Mouse (Mus musculus) heart, embryonic 10.5 days (tissue): Measurements from ENCODE around the gene H2-T24. TPM values are rescaled to one million over a fixed set of nuclear protein-coding genes. Genes with fewer than 3 reads are reported as not detected.
"Not testable (repeated sequence)": the region's sequence is repeated elsewhere in the genome, so short reads cannot be mapped to it uniquely, and the experiment has no call there.

Experiments used
- DNase-seq: peaks from one replicate; pipeline ENCODE4 v3.0.0-alpha.2; 2017; ENCODE audit warnings: low spot score
- H3K27ac ChIP-seq: fragments of 300-500 bp; sonication (generic); 2 replicates; pipeline ENCODE4 v1.5.1; 2016; ENCODE audit warnings: mild to moderate bottlenecking
- H3K27me3 ChIP-seq: fragments of 300-500 bp; sonication (generic); 2 replicates; pipeline ENCODE4 v1.6.1; 2016; ENCODE audit warnings: mild to moderate bottlenecking; ENCODE audit not compliant: poor library complexity, insufficient read depth, severe bottlenecking
- H3K36me3 ChIP-seq: fragments of 300-500 bp; sonication (generic); 2 replicates; pipeline ENCODE4 v1.6.1; 2016; ENCODE audit warnings: mild to moderate bottlenecking, moderate library complexity
- H3K4me1 ChIP-seq: fragments of 300-500 bp; sonication (generic); 2 replicates; pipeline ENCODE4 v1.6.1; 2016; ENCODE audit warnings: mild to moderate bottlenecking
- H3K4me3 ChIP-seq: fragments of 300-500 bp; sonication (generic); 2 replicates; pipeline ENCODE4 v1.5.1; 2016; ENCODE audit warnings: mild to moderate bottlenecking, moderate library complexity
- H3K9me3 ChIP-seq: fragments of 300-500 bp; sonication (generic); 2 replicates; pipeline ENCODE4 v1.6.1; 2016; ENCODE audit warnings: mild to moderate bottlenecking, moderate library complexity
- WGBS: fragments of 180-500 bp; shearing (Covaris S2); methylation state at CpG from one replicate; pipeline ENCODE4 v1.1.7; 2016; 5-methylcytosine and 5-hydroxymethylcytosine counted together
- polyA plus RNA-seq: library from polyadenylated mRNA; unstranded; fragments of >200 nt; fragmentation: Nextera tagmentation; extraction: Ambion mirVana; gene quantifications from 2 replicates; pipeline ENCODE4 v1.2.1, GENCODE M21; 2016

H2-T24 gene
- 2.5 and 2.6 TPM in 2 replicates for polyA plus RNA-seq

- peak within 1 kb of the TSS; percentile 42; the same call in 1 of the 2 replicates for H3K4me3 ChIP-seq
- H3K4me1 ChIP-seq: peaks cover 25% of the 10 kb centered on the region
- H3K36me3 ChIP-seq: peaks cover 5% of the 10 kb centered on the region; the same call in 1 of the 2 replicates
- 25% methylated on average over 15 of the region's 15 CpGs for WGBS
- H3K27ac ChIP-seq: peak within 1 kb of the TSS; percentile 64; the same call in 1 of the 2 replicates
- DNase-seq: peak; percentile 86
- H3K9me3 ChIP-seq: no peaks in the 10 kb centered on the region
- H3K27me3 ChIP-seq: no peaks in the 10 kb centered on the region
Observed at GRCm38 (mm10) chr17:36020191-36021073, at the start of gene H2-T24. Gene H2-T24, minus strand, starts transcription at chr17:36020560.

GRCm38 (mm10) chr17:36060829-36061228, 40.5 kb upstream of the H2-T24 start:
- peak; percentile 83 for DNase-seq
- Histone ChIP-seq H3K4me1 (no peaks in the 10 kb centered on the region), H3K9me3 (no peaks in the 10 kb centered on the region), H3K36me3 (no peaks in the 10 kb centered on the region), H3K27me3 (0 out of 2 replicates have a peak, but pooled peaks cover 4% of the 10 kb centered on the region), H3K27ac (no peak overlapping the region), H3K4me3 (no peak overlapping the region)
- WGBS: 25% methylated on average over 2 of the region's 2 CpGs

GRCm38 (mm10) chr17:36058362-36058761, 38.0 kb upstream of the H2-T24 start, which contains the start of gene Gm11127:
Gene Gm11127, minus strand, starts transcription at chr17:36058371.
- DNase-seq, H3K27me3 ChIP-seq, H3K4me3 ChIP-seq, H3K4me1 ChIP-seq, H3K9me3 ChIP-seq, H3K36me3 ChIP-seq, H3K27ac ChIP-seq: not testable (repeated sequence)
- 40% methylated on average over 1 of the region's 1 CpGs for WGBS

DNA sequence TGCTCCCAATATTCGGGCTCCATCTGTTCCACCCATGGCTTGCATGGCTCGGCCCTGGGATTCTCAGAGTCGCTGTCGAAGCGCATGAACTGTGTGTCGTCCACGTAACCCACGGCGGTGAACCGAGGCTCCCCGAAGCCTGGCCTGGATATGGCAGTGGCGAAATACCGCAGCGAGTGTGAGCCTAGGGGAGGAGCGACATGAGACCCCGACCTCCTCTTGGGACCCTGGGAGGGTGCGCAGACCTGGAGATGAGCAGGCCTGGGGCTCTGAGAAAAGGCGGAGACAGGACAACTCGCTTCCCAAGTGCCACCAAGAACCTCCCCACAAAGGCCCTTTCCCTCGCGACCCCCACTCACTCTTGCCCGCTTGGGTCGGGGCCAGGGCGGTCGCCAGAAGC, 37.6 kb upstream of the H2-T24 start:
- H3K27me3 ChIP-seq, H3K9me3 ChIP-seq, H3K27ac ChIP-seq, H3K36me3 ChIP-seq, DNase-seq, H3K4me3 ChIP-seq, H3K4me1 ChIP-seq: not testable (repeated sequence)
- WGBS: 85% methylated on average over 25 of the region's 25 CpGs

- Histone ChIP-seq H3K27me3 (peaks cover 22% of the 10 kb centered on the region; the same call in 1 of the 2 replicates), H3K9me3 (no peaks in the 10 kb centered on the region), H3K4me1 (peaks cover 5% of the 10 kb centered on the region; the same call in 1 of the 2 replicates), H3K4me3 (peak overlapping the region; percentile 58), H3K36me3 (no peaks in the 10 kb centered on the region), H3K27ac (no peak overlapping the region)
- WGBS: 76% methylated on average over 3 of the region's 3 CpGs
- no peak for DNase-seq
Observed at GRCm38 (mm10) chr17:36043286-36043685, 22.9 kb upstream of the H2-T24 start.

DNA sequence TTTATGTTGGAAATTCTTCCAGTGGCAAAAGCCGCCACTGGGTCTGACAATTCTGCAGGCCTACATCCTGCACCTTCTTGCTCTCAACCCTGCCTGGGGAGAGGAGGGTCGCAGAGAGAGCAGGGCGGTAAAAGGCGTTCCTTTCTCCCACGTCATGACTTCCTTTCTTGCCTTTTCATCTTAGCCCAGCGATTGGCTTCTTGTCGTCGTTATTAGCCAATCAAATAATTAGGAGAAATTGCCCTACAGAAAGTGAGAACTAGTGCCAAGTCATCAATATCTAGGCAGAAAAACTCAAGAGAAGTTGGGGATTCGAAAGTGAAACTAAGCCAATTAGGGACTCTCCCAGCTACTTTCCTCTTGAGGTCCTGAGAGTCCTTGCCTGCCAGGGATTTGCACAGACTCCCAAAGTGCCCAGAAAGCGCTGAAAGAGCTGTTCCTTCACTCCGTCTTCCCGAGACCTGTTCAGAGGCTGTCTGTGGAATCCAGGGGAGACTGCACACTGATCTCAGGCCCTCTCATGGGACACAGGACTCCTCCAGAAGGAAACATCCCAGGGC, 22.3 kb upstream of the H2-T24 start, which contains the start of the genes H2-T22 and Gm6034:
TSS of gene H2-T22 (minus strand) at position 138 of the 560 bp plus-strand sequence.
TSS of gene Gm6034 (plus strand) at position 352 of the 560 bp plus-strand sequence.
- H3K36me3 ChIP-seq, H3K9me3 ChIP-seq, H3K4me1 ChIP-seq: not testable (repeated sequence)
- 2% methylated on average over 12 of the region's 12 CpGs for WGBS
- DNase-seq: peak; percentile 82
- H3K27me3 ChIP-seq: peaks cover 22% of the 10 kb centered on the region; the same call in 1 of the 2 replicates
- peak within 1 kb of the TSS; percentile 11; the same call in 1 of the 2 replicates for H3K27ac ChIP-seq
- peak within 1 kb of the TSS; percentile 58 for H3K4me3 ChIP-seq

GRCm38 (mm10) chr17:36042055-36042454, 21.7 kb upstream of the H2-T24 start:
- H3K27me3 ChIP-seq: peaks cover 22% of the 10 kb centered on the region; the same call in 1 of the 2 replicates
- not testable (repeated sequence) for H3K9me3 ChIP-seq, H3K27ac ChIP-seq, DNase-seq, H3K4me1 ChIP-seq, H3K36me3 ChIP-seq
- 1% methylated on average over 19 of the region's 19 CpGs for WGBS
- H3K4me3 ChIP-seq: peak overlapping the region; percentile 58

GRCm38 (mm10) chr17:36040604-36041003, 20.2 kb upstream of the H2-T24 start:
- DNase-seq, H3K27ac ChIP-seq, H3K9me3 ChIP-seq, H3K4me1 ChIP-seq, H3K4me3 ChIP-seq, H3K36me3 ChIP-seq: not testable (repeated sequence)
- WGBS: 70% methylated on average over 2 of the region's 2 CpGs
- H3K27me3 ChIP-seq: peaks cover 22% of the 10 kb centered on the region; the same call in 1 of the 2 replicates

- DNase-seq, H3K9me3 ChIP-seq, H3K36me3 ChIP-seq, H3K27ac ChIP-seq, H3K4me3 ChIP-seq: not testable (repeated sequence)
- WGBS: 84% methylated on average over 13 of the region's 13 CpGs
- H3K27me3 ChIP-seq: peaks cover 20% of the 10 kb centered on the region
- peaks cover 11% of the 10 kb centered on the region; the same call in 1 of the 2 replicates for H3K4me1 ChIP-seq
Observed at GRCm38 (mm10) chr17:36036126-36036525, 15.8 kb upstream of the H2-T24 start.

DNA sequence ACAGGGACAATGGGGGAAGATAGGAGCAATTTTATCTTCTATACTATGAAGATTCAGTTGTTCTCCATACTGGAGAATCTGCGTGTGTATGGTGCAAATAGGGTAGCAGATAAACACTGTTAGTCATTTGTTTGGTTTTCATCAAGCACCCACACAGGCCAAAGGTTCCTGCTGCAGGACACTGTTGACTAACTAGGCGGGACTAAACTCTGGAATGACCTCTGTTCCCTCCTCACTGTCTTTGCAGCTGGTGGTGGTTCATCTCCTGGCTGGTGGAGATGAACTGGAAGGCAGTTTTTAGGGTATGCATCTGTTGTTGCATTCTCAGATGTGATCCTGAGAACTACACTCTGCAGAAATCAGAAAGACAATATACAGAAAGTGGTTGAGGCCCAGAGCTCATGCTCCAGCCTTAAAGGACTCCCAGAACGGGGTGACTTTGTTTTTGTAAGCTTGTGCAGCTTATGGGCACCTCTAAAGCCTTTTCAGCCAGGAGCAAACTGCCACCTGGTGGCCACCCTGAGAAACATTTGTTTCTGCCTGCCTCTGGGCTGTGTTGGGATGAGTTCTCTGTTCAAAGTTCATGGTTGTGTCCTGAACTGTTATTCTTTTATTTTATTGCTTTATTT, 14.8 kb upstream of the H2-T24 start:
- not testable (repeated sequence) for H3K27ac ChIP-seq, H3K4me3 ChIP-seq, H3K36me3 ChIP-seq, DNase-seq, H3K9me3 ChIP-seq
- Histone ChIP-seq H3K27me3 (peaks cover 16% of the 10 kb centered on the region), H3K4me1 (peaks cover 11% of the 10 kb centered on the region; the same call in 1 of the 2 replicates)
- WGBS: 24% methylated on average over 3 of the region's 3 CpGs

- not testable (repeated sequence) for DNase-seq, H3K27ac ChIP-seq, H3K36me3 ChIP-seq, H3K9me3 ChIP-seq, H3K4me3 ChIP-seq
- peaks cover 11% of the 10 kb centered on the region; the same call in 1 of the 2 replicates for H3K4me1 ChIP-seq
- peaks cover 13% of the 10 kb centered on the region for H3K27me3 ChIP-seq
- 55% methylated on average over 3 of the region's 3 CpGs for WGBS
Observed at GRCm38 (mm10) chr17:36034524-36034923, 14.2 kb upstream of the H2-T24 start.

DNA sequence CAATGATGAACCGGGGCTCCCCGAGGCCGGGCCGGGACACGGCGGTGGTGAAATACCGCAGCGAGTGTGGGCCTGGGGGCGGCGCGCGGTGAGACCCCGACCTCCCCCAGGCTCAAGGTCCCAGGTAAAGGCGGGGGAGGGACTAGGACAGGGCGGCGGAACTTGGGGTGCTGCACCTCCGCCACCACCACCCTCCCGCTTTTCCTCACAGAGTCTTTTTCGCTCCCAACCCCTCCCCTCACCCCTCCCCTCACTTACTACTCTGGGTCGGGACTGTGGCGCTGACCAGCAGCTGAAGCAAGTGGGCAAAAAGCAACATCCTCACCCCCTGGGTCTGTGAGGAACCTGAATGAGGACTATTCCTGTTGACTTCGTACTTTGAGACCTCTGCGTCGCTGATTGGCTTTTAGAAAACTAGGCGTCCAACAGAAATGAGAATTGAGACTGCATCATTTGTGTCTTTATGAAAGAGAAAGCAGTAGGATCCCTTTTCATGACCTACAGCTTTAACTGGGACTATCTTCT, 12.1 kb upstream of the H2-T24 start, which contains the start of gene H2-T23:
TSS of gene H2-T23 (minus strand) at position 505 of the 525 bp plus-strand sequence.
- not testable (repeated sequence) for H3K27ac ChIP-seq, H3K36me3 ChIP-seq, H3K9me3 ChIP-seq
- H3K27me3 ChIP-seq: peaks cover 13% of the 10 kb centered on the region
- H3K4me3 ChIP-seq: peak within 1 kb of the TSS; percentile 60
- peak; percentile 82 for DNase-seq
- H3K4me1 ChIP-seq: peaks cover 11% of the 10 kb centered on the region; the same call in 1 of the 2 replicates
- WGBS: under 1% methylated on average over 25 of the region's 25 CpGs
